Mouse (Mus musculus): ENCODE data around the gene Dlgap1.
"Not testable (repeated sequence)": the region's sequence is repeated elsewhere in the genome, so short reads cannot be mapped to it uniquely, and the experiment has no call there.

The Dlgap1 gene

DNA sequence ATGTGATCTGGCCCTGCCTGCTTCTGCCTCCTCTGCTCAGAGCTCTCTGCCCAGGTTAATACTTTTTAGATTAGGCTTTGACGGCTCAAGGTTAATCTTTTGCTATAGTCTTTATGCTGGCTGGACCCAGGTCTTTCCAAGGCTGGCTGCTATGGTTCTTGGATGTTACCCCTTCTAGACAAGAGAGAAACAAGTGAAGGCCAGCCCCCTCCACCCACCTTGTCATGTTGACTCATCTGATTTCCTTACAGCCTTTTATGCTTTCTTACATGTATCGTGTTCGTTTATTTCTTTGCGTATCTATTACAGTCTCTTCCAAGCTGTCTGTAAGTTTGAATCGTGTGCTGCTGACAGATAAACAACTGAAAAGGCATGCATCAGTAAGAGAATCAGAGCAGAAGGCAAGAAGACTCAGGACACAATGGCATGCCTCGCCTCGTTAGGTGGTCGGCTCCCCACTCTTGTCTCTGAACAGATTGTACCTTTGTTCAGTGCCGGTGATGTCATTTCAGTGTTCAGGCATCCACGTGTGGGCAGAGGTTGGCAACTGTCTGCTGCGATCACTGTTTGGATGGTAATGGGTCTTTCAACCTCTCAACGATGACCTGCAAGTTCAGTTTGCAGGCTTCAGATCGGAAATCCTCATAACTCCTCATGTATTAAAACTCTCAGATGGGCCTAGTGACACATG, 618.0 kb downstream of the Dlgap1 start:
- in situ Hi-C loops (cut with MboI; ENCODE audit: low pct_unique_long_range_greater_than_20kb in 1 of 2, low sequenced_read_pairs in 2 of 2, unreplicated experiment in 1 of 2): no loop called here

GRCm38 (mm10) chr17:70587975-70588630, 619.2 kb downstream of the Dlgap1 start:
- in situ Hi-C loops (cut with MboI; ENCODE audit: low pct_unique_long_range_greater_than_20kb in 1 of 2, low sequenced_read_pairs in 2 of 2, unreplicated experiment in 1 of 2): not testable (repeated sequence)

- in situ Hi-C loops (cut with MboI; ENCODE audit: low pct_unique_long_range_greater_than_20kb in 1 of 2, low sequenced_read_pairs in 2 of 2, unreplicated experiment in 1 of 2): no loop called here
These were observed 619.8 kb downstream of the Dlgap1 start for GRCm38 (mm10) chr17:70588691-70589090.

DNA sequence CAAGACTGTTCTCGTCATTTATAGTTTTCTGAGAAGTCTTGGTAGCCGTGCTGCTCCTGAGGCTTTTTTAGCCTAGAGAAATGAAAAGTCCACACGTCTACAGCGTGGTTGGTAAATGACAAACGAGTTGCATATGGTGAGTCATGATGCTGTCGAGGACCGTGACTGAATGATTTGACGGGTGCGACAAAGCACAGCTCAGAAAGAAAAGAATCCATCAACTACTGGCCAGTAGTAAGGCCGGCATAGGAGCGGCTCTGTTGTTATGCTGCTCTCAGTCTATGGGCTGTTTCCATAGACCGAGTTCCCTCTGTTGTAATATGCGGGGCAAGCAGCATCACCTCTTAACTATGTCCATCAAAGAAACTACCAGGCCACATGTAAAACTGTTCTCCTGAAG, 620.3 kb downstream of the Dlgap1 start:
- in situ Hi-C loops (cut with MboI; ENCODE audit: low pct_unique_long_range_greater_than_20kb in 1 of 2, low sequenced_read_pairs in 2 of 2, unreplicated experiment in 1 of 2): no loop called here

DNA sequence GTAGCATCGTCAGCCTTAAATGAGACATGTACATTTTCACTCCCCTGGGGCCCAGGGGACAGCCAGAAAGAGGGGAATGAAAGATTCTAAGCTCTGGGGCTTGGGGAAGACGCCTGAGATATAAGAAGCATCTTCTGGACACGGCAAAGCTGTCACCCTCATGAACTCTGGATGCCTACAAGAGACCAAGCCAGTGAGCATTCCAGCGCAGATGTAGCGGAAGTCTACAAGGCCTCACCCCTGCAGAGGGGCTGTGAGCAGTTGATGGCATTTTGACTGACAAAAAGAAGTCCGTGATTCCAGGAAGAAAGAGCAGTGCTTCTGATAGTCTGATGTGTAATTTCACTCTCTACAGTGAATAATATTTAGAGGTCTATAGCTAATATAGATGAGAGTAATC, 621.6 kb downstream of the Dlgap1 start:
- in situ Hi-C loops (cut with MboI; ENCODE audit: low pct_unique_long_range_greater_than_20kb in 1 of 2, low sequenced_read_pairs in 2 of 2, unreplicated experiment in 1 of 2): no loop called here

GRCm38 (mm10) chr17:70594277-70594676, 625.4 kb downstream of the Dlgap1 start:
- in situ Hi-C loops (cut with MboI; ENCODE audit: low pct_unique_long_range_greater_than_20kb in 1 of 2, low sequenced_read_pairs in 2 of 2, unreplicated experiment in 1 of 2): no loop called here

GRCm38 (mm10) chr17:70596326-70596725, 627.5 kb downstream of the Dlgap1 start:
- in situ Hi-C loops (cut with MboI; ENCODE audit: low pct_unique_long_range_greater_than_20kb in 1 of 2, low sequenced_read_pairs in 2 of 2, unreplicated experiment in 1 of 2): no loop called here

DNA sequence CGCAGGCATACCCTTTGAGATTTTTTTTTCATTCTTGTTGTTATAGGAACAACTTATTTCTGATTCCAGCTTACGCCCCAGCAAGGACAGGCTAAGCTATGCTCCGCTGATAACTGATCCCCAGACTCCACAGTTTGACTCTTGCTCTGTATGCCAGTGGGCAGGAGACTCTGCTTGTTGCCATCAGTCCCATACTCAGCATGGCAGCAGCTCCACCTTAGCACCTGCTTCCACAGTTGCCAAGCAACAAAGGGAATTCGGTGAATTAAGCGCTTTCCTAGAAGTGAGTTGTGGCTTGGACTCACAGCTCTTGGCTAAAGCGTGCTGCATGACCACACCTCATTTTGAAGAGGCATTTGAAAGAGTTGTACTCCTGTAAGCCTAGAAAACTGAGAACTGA, 631.6 kb downstream of the Dlgap1 start:
- in situ Hi-C loops (cut with MboI; ENCODE audit: low pct_unique_long_range_greater_than_20kb in 1 of 2, low sequenced_read_pairs in 2 of 2, unreplicated experiment in 1 of 2): no loop called here

- in situ Hi-C loops (cut with MboI; ENCODE audit: low pct_unique_long_range_greater_than_20kb in 1 of 2, low sequenced_read_pairs in 2 of 2, unreplicated experiment in 1 of 2): no loop called here
These were observed 633.2 kb downstream of the Dlgap1 start for GRCm38 (mm10) chr17:70602051-70602450.

DNA sequence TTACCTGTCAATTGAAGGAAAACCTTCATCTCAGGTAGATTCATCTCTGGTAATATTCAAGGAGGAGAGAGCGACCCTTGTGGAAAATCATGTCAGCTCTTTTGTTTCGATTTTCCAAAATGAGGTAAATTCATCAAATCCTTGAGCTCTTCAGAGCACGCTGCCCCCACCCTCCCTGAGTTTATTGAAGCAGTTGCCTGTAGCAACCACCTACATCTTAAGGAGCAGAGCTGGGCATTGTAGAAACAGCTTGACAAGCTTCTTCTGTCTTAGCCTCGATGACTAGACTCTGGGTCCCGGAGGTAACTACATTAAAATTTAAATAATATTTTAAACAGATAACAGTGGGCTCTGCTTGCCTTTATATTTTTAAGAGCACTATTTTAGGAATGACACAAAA, 636.8 kb downstream of the Dlgap1 start:
- in situ Hi-C loops (cut with MboI; ENCODE audit: low pct_unique_long_range_greater_than_20kb in 1 of 2, low sequenced_read_pairs in 2 of 2, unreplicated experiment in 1 of 2): no loop called here

DNA sequence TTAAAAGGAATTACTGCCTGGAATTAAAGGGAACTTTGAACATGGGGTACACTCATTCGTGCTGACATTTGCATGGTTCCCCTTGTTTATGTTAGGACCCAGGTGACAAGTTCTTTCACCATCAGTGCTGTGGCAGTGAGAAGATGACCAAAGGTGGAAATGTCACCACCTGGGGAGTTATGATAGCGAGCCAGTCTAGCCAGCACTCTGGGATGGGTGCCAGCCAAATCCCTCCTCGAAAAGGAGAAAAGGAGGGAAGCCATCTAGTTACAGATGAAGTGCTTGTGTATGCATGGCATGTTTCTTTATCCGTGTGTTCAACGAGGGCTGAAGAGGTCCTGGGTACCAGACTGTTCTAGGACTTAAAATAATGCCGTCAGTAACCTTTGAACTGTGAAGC, 643.3 kb downstream of the Dlgap1 start:
- in situ Hi-C loops (cut with MboI; ENCODE audit: low pct_unique_long_range_greater_than_20kb in 1 of 2, low sequenced_read_pairs in 2 of 2, unreplicated experiment in 1 of 2): no loop called here

- in situ Hi-C loops (cut with MboI; ENCODE audit: low pct_unique_long_range_greater_than_20kb in 1 of 2, low sequenced_read_pairs in 2 of 2, unreplicated experiment in 1 of 2): no loop called here
These were observed 645.0 kb downstream of the Dlgap1 start for GRCm38 (mm10) chr17:70613897-70614296.

GRCm38 (mm10) chr17:70614407-70615060, 645.7 kb downstream of the Dlgap1 start:
- in situ Hi-C loops (cut with MboI; ENCODE audit: low pct_unique_long_range_greater_than_20kb in 1 of 2, low sequenced_read_pairs in 2 of 2, unreplicated experiment in 1 of 2): no loop called here

DNA sequence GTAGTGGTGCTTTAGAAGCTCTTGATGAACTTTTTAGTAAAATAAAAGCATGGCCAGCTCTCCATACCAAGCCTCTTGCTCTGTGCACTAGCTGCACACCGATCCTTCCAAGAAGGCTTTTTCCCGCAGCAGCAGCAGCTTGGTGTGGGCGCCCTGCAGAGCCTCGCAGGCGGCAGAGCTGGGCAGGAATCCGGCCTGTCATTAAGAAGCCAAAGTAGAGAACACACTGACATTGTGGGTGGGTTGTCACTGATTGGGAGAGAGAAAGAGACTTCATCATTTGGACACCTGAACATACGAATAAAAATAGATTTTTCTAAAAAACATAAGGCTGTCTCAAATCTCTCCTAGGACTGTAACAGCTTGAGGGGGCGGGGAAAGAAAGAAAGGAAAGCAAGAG, 653.6 kb downstream of the Dlgap1 start:
- in situ Hi-C loops (cut with MboI; ENCODE audit: low pct_unique_long_range_greater_than_20kb in 1 of 2, low sequenced_read_pairs in 2 of 2, unreplicated experiment in 1 of 2): no loop called here

- in situ Hi-C loops (cut with MboI; ENCODE audit: low pct_unique_long_range_greater_than_20kb in 1 of 2, low sequenced_read_pairs in 2 of 2, unreplicated experiment in 1 of 2): no loop called here
These were observed 657.5 kb downstream of the Dlgap1 start for GRCm38 (mm10) chr17:70626396-70626795.

- in situ Hi-C loops (cut with MboI; ENCODE audit: low pct_unique_long_range_greater_than_20kb in 1 of 2, low sequenced_read_pairs in 2 of 2, unreplicated experiment in 1 of 2): no loop called here
These were observed 658.1 kb downstream of the Dlgap1 start for GRCm38 (mm10) chr17:70626925-70627324.

- in situ Hi-C loops (cut with MboI; ENCODE audit: low pct_unique_long_range_greater_than_20kb in 1 of 2, low sequenced_read_pairs in 2 of 2, unreplicated experiment in 1 of 2): no loop called here
These were observed 660.9 kb downstream of the Dlgap1 start for GRCm38 (mm10) chr17:70629653-70630378.

- in situ Hi-C loops (cut with MboI; ENCODE audit: low pct_unique_long_range_greater_than_20kb in 1 of 2, low sequenced_read_pairs in 2 of 2, unreplicated experiment in 1 of 2): no loop called here
These were observed 664.5 kb downstream of the Dlgap1 start for GRCm38 (mm10) chr17:70633181-70633944.
